Mouse (Mus musculus): Measurements from ENCODE around the gene Ankra2.

Gene Ankra2

GRCm38 (mm10) chr13:98290719-98291118 lies 27.8 kb downstream of the Ankra2 start:
- no peak for ATAC-seq (ENCODE audit: insufficient number of reproducible peaks, low FRiP score, low TSS enrichment)

DNA sequence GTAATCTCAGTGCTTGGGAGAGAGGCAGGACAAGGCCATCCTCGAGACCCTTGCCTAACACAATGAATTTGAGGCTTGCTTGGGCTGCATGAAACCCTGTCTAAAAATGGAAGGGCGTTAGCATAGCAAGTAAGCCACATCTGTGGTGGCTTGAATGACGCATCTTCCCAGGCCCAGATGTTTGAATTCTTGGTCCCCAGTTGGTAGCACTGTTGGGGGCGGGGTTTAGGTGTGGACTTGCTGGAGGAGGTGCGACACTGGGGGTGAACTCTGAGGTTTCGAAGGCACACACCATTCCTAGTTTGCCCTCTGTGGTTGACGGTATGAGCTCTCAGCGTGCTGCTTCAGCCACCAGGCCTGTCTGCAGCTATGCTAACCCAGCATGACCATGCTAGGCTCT lies 28.8 kb downstream of the Ankra2 start:
- no peak for ATAC-seq (ENCODE audit: insufficient number of reproducible peaks, low FRiP score, low TSS enrichment)

- ATAC-seq (ENCODE audit: insufficient number of reproducible peaks, low FRiP score, low TSS enrichment) = no peak
Observed at GRCm38 (mm10) chr13:98296072-98296471, 33.2 kb downstream of the Ankra2 start.

- ATAC-seq (ENCODE audit: insufficient number of reproducible peaks, low FRiP score, low TSS enrichment) = no peak
Observed at GRCm38 (mm10) chr13:98297883-98298482, 35.1 kb downstream of the Ankra2 start.

- peak; percentile 77 for ATAC-seq (ENCODE audit: insufficient number of reproducible peaks, low FRiP score, low TSS enrichment)
Observed at GRCm38 (mm10) chr13:98298833-98299758, 36.2 kb downstream of the Ankra2 start.

- ATAC-seq (ENCODE audit: insufficient number of reproducible peaks, low FRiP score, low TSS enrichment) = no peak
Observed at GRCm38 (mm10) chr13:98305257-98305656, 42.4 kb downstream of the Ankra2 start.

- ATAC-seq (ENCODE audit: insufficient number of reproducible peaks, low FRiP score, low TSS enrichment) = no peak
Observed at GRCm38 (mm10) chr13:98306393-98306792, 43.5 kb downstream of the Ankra2 start.

- ATAC-seq (ENCODE audit: insufficient number of reproducible peaks, low FRiP score, low TSS enrichment) = no peak
Observed at GRCm38 (mm10) chr13:98306852-98307475, 44.1 kb downstream of the Ankra2 start.

DNA sequence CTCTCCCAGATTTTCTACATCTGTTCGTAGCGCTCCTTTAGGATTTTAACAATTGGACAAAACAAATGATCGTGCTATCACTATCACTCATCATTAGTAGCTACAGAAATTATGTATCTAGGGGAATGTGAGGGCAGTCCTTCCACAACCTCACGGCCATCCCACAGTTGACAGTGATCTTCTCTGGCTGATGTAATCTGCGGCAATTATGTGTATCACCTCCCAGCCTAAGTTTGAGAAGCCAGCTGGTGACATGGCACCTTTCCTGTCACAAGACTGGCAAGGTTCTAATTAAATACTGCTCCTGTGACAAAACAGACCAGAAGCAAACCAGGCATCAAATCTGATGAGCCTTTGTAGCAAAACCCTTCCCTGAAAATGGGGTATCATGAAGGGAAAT lies 45.1 kb downstream of the Ankra2 start:
- no peak for ATAC-seq (ENCODE audit: insufficient number of reproducible peaks, low FRiP score, low TSS enrichment)

DNA sequence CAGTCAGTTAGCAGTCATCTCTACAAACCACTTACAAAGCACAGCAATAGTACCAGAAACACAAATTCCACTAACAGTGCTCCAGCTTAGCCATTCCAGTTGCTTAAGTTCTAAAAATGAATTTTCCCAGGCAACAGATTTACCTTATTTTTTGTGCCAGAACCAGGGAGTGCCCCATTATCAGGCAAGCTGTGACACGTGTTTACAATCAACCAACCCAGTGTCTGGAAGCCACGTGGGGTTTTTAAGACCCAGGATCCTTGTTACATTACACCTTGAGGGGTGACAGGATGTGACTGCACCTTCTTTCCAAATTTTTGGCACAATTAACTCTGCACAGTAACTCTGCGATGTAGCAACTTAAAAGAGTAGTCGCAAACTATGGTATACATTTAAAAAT lies 45.9 kb downstream of the Ankra2 start:
- ATAC-seq (ENCODE audit: insufficient number of reproducible peaks, low FRiP score, low TSS enrichment) = no peak

DNA sequence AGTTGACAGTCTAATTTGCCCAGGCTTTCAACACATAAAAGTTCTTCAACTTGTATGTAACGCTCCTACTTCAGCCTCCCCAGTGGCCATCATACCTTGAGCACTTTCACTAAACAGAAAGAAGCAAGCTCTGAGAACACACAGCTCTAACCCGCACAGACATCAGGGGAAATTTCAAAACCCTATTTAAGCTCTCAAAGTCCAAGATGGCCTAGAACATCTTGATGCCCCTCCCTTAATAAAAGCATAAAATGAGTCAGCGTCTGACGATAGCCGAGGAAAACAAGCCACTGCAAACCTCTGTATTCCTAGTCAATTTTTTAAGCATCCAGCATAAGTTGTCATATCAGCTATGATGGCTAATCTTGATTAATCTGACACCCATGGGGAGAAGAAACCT lies 48.7 kb downstream of the Ankra2 start:
- ATAC-seq (ENCODE audit: insufficient number of reproducible peaks, low FRiP score, low TSS enrichment) = no peak

DNA sequence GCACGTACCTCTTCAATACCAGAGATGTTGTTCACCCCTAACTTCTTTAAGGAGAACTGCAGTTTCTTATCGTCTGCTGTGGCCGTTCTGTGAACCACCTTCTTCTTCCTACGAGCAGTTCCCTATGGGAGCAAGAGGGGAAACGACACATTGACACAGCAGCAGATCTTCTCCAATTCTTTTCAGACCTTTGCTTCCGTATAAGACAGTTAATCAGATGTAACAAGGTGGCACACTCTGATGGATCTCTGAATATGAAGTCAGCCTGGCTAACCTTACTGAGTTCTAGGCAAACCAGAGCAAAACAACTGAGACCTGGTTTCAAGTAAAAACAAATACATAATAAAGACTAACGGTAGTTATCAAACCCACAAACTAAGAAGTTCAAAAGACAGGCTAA lies 50.8 kb downstream of the Ankra2 start:
- no peak for ATAC-seq (ENCODE audit: insufficient number of reproducible peaks, low FRiP score, low TSS enrichment)

- ATAC-seq (ENCODE audit: insufficient number of reproducible peaks, low FRiP score, low TSS enrichment) = no peak
Observed at GRCm38 (mm10) chr13:98315124-98315523, 52.2 kb downstream of the Ankra2 start.

DNA sequence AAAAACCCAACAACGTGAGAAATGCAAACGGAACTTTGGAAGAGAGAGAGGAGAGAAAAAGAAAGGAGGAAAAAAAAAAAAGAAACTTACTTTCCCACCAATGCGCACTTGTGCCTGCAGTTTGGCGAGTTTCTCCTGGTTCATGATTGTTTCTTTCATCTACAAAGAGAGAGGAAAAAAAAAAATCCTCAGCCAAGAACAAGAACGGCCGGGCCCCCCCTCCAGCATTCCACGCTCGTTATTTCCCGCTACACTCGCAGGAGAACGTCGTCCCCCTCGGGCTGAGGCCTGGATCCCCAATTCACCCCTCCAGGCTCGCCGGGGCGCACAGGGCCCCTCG lies 53.2 kb downstream of the Ankra2 start:
- ATAC-seq (ENCODE audit: insufficient number of reproducible peaks, low FRiP score, low TSS enrichment) = no peak

DNA sequence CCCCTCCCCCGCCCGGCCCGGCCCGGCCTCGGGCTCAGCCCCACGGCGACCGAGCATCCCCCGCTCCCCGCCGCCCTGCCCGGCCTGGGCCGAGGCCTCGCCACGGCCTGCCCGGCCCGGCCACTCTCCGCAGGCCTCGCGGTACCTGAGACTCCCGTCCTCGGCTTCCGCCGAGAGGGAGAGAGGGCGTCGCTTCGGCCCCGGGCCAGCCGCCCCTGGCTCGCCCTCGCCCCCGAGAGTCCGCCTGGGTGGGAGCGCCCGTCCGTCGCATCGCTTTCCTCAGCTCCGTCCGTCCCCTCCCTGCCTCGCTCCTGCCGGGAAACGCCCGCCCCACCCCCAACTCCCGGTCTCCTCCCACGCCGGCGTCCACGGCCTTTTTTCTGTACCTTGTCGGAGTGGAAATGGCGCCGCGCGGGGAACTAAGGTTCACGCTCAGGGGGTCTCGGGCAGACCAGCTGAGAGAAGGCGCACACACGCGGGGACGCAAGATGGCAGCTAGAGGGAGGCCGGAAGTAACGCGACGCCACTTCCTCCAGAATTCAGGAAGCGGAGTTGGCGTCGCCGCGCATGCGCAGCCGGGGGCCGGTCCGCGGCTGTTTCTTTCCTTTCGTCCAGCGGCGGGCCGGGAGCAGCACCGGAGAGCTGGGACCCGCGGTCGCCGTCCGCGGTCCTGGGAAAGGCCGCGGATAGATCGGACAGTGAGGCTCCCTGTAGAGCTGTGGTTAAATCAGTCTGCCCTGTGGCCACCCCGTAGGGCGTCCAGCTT lies 53.8 kb downstream of the Ankra2 start, which contains the start of gene Btf3:
Btf3 (minus strand) TSS at position 527 of the 766 bp plus-strand sequence.
- ATAC-seq (ENCODE audit: insufficient number of reproducible peaks, low FRiP score, low TSS enrichment) = peak; percentile 96

- ATAC-seq (ENCODE audit: insufficient number of reproducible peaks, low FRiP score, low TSS enrichment) = 0 out of 2 replicates have a peak, but pooled peaks have one; percentile 2
Observed at GRCm38 (mm10) chr13:98317246-98317677, 54.4 kb downstream of the Ankra2 start.

DNA sequence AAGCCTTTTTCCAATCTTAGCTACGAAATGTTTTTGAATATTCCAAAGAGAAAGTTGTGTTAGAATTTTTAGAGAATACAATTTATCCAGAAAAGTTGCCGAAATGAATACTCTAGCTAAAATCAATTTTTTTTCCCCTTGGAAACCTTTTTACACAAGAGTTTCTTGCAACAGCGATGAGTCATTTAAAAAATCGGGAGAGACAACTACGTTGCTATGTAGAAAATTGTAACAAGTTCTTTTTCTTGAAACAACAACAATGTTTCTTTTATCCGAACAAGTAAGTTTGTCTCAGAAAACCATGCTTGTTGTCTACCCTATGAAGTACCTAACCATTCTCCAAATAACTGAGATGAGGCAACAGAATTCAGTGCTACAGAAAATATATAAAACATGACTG lies 55.0 kb downstream of the Ankra2 start:
- no peak for ATAC-seq (ENCODE audit: insufficient number of reproducible peaks, low FRiP score, low TSS enrichment)

All from cerebellum, adult (tissue).